Mouse (Mus musculus): ENCODE results near the gene Rbfox1.

- TF ChIP-seq CTCF (IDR thresholded peaks at IDR 0.05; ENCODE audit: borderline replicate concordance, control insufficient read depth, extremely low read depth, insufficient read depth, low read length, poor library complexity) (no peak), POLR2A (IDR thresholded peaks at IDR 0.05; ENCODE audit: control insufficient read depth, extremely low read depth, insufficient read depth, low read length, poor library complexity) (no peak)
Measured at GRCm38 (mm10) chr16:7457571-7457970, 1572.4 kb downstream of the Rbfox1 start.

Measured in thymus, adult 2 months (tissue).